Mouse (Mus musculus) thymus, postnatal 10 days (tissue): Measurements from ENCODE around the gene Zscan21.
"Not testable (repeated sequence)": the region's sequence is repeated elsewhere in the genome, so short reads cannot be mapped to it uniquely, and the experiment has no call there.

Source experiments
- DNase-seq, 2 experiments: peaks; one replicate each; pipeline ENCODE4 v3.0.0; 2021; ENCODE audit warnings: low spot score in 2 of 2

Zscan21 gene

GRCm38 (mm10) chr5:138116255-138117198, at the start of gene Zscan21:
TSS of gene Zscan21 (plus strand) at chr5:138116903.
- peak; percentile 80 to 87 for DNase-seq

DNA sequence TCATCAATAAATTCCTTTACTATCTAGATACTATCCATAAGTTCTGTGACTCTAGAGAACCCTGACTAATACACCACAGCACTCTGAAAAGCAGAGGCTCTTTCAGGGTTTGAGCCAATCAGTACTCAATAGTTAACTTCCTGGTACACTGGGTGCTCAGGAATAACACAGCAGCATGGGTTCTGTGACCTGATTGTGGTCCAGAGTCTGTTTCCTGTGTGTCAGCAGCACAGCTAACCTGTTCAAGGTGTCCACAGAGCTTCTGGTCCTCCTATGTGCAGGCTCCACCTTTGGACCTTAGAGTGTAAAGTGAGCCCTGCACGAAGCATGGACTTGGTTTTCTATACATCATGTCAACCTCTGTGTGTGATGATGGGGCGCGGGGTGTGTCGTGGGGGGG, 42.9 kb upstream of the Zscan21 start:
- DNase-seq = no peak

GRCm38 (mm10) chr5:138075684-138076083, 41.0 kb upstream of the Zscan21 start:
- DNase-seq = no peak

DNA sequence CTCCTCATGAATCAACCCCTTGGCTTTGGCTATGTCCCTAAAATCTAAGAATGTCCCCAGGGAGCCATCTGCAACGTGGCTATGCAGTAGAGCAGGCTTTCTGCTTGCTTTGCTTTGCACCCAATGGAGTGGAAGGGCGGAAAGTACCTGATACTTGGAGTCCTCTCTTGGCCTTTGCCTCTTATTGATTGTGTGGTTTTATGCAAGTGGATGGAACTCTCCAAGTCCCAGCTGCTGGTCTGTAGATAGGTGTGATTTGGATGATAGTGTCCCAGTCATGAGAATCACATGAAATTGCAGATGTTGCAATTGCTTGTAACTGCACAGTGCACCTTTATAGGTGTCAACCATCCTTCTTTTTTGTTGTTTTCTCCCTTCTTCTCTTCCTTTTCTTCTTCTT, 40.6 kb upstream of the Zscan21 start:
- no peak for DNase-seq

- DNase-seq = no peak
Observed at GRCm38 (mm10) chr5:138080456-138080855, 36.2 kb upstream of the Zscan21 start.

- DNase-seq = no peak
Observed at GRCm38 (mm10) chr5:138081446-138081845, 35.3 kb upstream of the Zscan21 start.

GRCm38 (mm10) chr5:138083318-138083900, 33.3 kb upstream of the Zscan21 start:
- DNase-seq = no peak

GRCm38 (mm10) chr5:138083936-138084335, 32.8 kb upstream of the Zscan21 start:
- DNase-seq = no peak

DNA sequence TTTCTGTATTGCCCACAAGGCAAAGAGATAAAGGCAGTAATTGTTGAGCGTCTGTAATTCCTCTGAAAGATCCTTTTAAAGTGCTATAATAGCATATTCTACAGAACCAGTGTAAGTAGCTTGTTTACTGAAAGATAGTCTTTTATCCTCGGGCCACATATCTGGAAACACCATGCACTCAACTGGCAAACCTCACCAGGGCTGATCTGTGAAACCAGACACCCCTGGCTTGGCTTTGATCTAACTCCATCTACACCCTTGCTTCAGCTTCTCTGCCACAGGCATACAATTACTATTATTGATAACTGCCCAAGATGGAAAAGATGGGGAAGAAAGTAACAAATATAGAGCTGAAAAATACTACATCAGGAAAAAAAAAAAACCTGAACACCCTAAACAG, 32.2 kb upstream of the Zscan21 start:
- DNase-seq = no peak

DNA sequence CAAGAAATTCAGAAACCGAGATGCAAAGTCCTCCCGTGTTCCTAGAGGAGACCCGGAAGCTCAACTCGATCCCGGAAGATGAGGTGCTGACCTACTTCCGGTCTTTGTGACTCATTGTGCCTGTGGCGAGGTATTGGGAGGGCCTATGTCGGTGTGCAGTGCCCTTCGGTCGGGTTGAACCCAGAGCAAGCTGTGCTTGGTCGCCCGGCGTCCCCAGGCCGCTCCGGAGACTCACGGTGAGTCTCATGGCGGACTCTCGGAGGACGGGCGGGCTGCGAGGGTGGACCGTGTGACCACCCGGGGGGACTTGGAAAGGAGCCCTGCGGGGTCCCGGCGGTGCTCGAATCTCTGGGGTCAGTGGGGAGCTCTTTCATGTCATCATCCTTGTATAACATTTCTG, 31.7 kb upstream of the Zscan21 start, which contains the start of gene Zkscan1:
TSS of gene Zkscan1 (plus strand) at position 89 of the 400 bp plus-strand sequence.
- peak; percentile 63 to 66 for DNase-seq

DNA sequence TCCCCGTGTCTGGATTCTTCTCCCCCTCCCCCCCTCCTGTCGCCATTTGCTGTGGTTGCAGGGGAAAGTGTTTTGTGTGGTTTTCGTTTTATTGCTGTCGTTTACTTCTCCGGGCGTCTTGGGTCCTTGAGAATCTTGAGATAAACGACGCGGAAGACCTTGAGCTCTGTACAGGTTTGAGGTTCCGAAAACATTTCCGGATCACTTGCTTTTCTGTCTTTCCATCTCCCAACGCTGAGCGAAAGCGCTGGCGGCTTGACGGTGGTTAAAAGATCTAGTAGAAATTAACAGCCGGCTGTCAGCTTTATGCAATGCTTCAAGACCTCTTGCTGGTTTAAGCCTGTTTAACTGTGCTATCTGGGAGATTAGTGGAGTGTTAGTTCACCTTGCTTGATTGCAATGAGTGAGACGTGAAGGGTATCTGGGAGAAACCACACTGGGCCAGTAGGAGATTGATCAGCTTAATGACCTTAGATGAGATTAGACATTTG, 31.2 kb upstream of the Zscan21 start:
- DNase-seq = no peak

DNA sequence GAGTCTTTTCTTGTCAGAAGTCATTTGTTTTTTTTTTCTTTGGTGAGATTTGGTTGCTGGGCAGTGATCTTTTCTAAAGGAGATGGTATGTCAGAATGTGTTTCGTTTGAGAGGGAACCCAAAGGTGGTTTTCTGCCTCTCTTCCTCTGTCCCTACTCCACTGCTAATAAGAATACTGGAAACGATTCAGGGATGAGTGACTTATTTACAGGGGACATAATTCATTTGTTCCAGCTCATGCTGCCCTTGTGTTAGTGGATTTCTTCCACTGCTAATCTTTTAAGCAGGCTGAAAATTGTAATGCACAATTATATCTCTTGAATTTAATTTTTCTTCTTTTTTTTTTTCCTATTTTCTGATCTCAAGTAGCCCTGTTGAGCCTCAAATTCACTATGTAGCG, 29.9 kb upstream of the Zscan21 start:
- no peak for DNase-seq

DNA sequence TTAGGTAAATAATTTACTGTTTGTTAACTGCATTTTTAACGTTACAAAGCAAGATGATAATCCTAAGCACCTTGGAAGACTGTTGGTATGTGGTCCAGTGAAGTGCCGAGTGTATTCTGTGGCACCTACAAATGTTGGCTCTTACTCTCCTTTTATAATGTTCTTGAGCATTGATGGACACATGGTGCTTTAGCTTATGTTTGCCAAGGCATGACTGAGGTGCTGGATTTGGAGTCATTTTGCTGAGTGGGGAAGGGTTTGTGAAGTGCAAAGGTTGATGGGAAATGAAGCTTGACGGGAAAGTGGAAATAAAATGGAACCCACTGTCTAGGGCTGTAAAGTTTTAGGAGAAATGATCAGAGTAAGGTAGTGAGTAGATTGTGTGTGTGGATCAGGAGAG, 28.3 kb upstream of the Zscan21 start:
- no peak for DNase-seq

DNA sequence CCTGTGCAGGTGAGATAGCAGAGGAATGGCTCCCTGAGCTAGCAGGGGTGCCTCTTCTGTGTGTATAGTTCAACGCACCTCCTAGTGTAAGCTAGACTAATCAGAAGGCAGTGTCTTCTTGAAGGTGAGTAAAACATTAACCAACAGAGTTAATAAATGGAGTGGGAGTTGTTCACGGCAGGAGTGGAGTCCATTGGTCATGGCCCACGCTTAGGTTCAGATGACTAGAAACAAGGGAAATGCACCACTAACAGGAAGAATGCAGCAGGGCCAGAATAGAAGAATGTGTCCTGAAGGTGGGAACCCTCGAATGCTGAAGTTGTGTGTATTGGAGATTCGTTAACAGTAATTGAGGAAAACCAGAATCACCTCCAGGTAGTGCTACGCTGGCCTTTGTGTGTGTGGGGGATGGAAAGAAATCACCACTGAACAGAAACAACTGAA, 27.6 kb upstream of the Zscan21 start:
- no peak for DNase-seq

DNA sequence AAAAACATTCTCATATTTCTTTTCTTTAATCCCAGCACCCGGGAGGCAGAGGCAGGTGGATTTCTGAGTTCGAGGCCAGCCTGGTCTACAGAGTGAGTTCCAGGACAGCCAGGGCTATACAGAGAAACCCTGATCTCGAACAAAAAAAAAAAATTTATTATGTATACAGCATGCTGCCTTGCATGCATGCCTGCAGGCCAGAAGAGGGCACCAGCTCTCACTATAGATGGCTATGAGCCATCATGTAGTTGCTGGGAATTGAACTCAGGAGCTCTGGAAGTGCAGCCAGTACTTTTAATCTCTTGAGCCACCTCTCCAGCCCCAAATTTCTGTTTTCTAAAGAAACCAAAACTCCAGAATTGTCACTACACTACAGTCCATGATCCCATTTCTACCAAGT, 26.4 kb upstream of the Zscan21 start:
- no peak for DNase-seq

DNA sequence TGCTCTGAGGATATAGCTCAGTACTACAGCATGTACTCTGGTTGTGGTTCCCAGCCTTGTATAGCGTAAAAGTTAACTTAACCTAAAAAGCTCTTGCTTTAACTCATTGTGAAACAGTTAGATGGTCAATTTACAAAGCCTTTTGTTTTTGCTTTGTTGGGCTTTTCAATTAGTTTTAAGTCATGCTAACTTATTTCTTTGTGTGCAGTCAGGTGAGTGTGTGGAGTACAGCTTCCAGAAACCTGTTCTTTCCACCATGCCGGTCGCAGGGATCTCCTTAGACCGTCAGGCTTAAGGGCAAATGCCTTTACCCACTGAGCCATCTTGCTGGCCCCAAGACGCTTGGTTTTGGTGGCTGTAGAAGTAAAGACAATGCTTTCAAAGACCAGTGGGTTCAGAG, 26.0 kb upstream of the Zscan21 start:
- DNase-seq = no peak

DNA sequence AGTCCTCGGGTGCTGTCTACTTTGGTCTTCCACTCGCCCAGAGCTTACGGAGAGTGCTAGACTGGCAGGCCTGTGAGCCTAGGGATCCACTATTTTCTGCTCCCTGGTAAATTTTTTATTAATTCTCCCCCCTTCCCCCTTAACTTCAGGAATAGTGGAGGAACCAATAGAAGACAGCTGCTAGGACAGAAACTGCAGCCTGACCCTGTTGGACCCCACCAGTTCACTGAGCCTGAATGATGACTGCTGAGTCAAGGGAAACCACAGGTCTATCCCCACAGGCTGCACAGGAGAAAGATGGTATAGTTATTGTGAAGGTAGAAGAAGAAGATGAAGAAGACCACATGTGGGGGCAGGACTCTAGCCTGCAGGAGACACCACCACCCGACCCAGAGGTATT, 23.9 kb upstream of the Zscan21 start:
- DNase-seq = no peak

- DNase-seq = no peak
Observed at GRCm38 (mm10) chr5:138094474-138094873, 22.2 kb upstream of the Zscan21 start.

DNA sequence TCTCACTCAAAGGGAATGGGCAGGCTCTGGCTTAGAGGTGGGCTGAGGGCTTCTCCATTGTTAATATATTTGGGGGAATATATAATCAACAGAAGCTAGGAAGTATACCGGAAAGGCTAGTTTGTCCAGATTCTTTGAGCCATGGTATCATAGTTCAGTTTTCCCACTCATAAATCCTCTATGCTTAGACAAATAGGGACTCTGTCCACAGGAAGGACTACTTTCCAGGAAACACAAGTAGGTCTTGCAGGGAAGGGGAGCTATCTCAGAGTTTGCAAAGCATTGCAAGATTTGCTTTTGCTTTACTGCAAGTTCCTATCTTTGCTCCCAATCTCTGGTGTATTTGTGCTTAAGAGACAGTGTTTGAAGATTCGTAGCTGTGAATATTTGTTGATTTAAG, 11.7 kb upstream of the Zscan21 start:
- DNase-seq = no peak

DNA sequence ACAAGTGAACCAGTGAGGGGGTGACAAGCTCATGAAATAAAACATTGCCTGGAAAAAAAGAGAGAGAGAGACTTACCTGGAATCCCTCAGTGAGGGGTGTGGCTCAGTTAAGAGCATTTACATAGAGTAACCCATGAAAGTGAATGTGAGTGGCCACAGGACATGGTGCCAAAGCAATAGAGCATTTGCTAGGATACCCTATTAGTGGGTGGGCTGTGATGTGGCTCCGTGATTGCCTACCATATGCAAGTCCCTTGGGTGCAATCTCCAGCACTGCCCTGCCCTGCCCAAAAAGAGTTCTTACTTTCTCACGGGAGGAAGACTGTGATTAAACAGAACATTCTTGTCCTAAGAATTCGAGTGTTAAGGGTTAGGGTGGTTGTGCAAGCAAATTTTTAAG, 9.6 kb upstream of the Zscan21 start:
- no peak for DNase-seq

GRCm38 (mm10) chr5:138109847-138110396, 6.8 kb upstream of the Zscan21 start:
- not testable (repeated sequence) for DNase-seq

- DNase-seq = no peak
Observed at GRCm38 (mm10) chr5:138117199-138118015, 704 bp downstream of the Zscan21 start.
